Mouse (Mus musculus): Measurements from ENCODE around the gene Mrpl55. TPM values are rescaled to one million over a fixed set of nuclear protein-coding genes. Genes with fewer than 3 reads are reported as not detected.

Mrpl55 gene
- polyA plus RNA-seq (2014; fragmentation: Illumina TruSeq; extraction: RNeasy Lipid Tissue Mini Kit (QIAGEN cat#74804); ENCODE audit: low replicate concordance) = 14.2 TPM

DNA sequence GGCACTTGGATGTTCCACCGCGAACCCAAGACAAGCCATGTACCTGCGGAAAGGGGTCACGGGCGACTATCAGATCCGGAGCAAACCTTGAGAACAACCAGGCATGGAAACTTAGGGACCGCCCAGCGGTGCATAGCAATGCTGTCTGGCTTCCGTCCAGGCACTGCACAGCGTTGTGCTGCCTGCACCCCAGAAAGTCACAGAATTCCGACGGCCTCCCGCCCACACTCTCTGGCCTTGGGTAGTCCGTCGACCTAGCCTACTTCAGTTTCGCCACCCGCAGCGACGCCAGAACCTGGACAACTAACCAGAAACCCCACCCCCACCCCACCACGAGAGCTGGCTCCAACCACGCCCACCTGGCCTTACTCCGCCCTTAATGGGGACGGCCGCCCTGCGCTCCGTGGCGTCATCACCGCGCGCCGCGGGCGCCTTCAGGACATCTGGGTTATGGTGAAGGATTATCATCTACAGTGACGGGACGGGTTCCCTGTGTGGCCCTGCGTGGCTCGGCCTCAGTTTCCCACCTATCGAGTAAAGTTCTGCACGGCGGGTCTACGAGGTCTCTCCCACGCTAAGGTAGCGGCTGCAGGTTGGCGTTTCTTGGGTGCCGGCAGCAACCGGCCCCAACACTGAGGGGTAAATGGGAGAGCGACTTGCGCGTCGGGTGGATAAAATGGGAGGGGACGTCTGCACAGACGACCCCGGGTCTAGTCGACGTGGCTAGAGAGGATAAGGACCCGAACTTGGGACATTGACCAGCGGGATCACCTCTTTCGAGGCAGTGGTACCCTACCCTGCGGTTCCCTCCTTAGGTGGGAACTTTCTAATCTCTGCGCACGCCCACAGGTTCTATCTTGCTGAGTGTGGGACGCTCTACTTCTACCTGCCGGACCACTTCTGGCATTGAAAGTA lies at the start of gene Mrpl55:
TSS of gene Mrpl55 (plus strand) at position 406 of the 915 bp plus-strand sequence.

GRCm38 (mm10) chr11:59163255-59164236 lies 38.7 kb upstream of the Mrpl55 start, which contains the start of gene Iba57:
Iba57 (minus strand) TSS chr11:59163739.

GRCm38 (mm10) chr11:59182864-59183331 lies 19.4 kb upstream of the Mrpl55 start, which contains the start of gene Gjc2:
Gjc2 (minus strand) TSS chr11:59183213.

DNA sequence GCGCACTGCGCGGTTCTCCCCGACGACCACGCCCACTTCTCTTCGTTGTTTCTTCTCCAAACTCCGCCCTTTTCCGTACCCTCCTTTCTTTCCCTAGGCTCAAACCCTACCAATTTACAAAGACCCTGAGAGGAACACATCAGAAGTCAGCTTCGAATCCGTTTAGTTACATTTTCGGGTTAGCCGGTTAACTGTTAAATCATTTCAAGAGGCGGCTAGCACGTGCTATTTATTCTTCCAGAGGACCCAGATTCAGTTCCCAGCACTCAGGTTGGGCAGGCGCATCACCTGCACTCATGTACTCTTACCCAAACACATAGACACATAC lies 10.3 kb upstream of the Mrpl55 start, which contains the start of gene Guk1:
TSS of gene Guk1 (minus strand) at position 154 of the 328 bp plus-strand sequence.

GRCm38 (mm10) chr11:59208153-59208831 lies 6.0 kb downstream of the Mrpl55 start, which contains the start of gene 2310033P09Rik:
2310033P09Rik (plus strand) TSS chr11:59208321.

GRCm38 (mm10) chr11:59228122-59228953 lies 26.1 kb downstream of the Mrpl55 start, which contains the start of gene Arf1:
Arf1 (minus strand) TSS chr11:59228270.

Other genes starting within 250 kb of the Mrpl55 start
- 8.1 TPM for gene Hist3h2a, start 247.8 kb upstream of the Mrpl55 start, polyA plus RNA-seq (2014; fragmentation: Illumina TruSeq; extraction: RNeasy Lipid Tissue Mini Kit (QIAGEN cat#74804); ENCODE audit: low replicate concordance)
- gene Trim17, start 247.8 kb upstream of the Mrpl55 start, polyA plus RNA-seq (2014; fragmentation: Illumina TruSeq; extraction: RNeasy Lipid Tissue Mini Kit (QIAGEN cat#74804); ENCODE audit: low replicate concordance) = not detected
- 1.6 TPM for gene Trim11, start 224.4 kb upstream of the Mrpl55 start, polyA plus RNA-seq (2014; fragmentation: Illumina TruSeq; extraction: RNeasy Lipid Tissue Mini Kit (QIAGEN cat#74804); ENCODE audit: low replicate concordance)
- gene Obscn, start 66.1 kb upstream of the Mrpl55 start, polyA plus RNA-seq (2014; fragmentation: Illumina TruSeq; extraction: RNeasy Lipid Tissue Mini Kit (QIAGEN cat#74804); ENCODE audit: low replicate concordance) = not detected
- 0.78 TPM for gene Iba57, start 38.7 kb upstream of the Mrpl55 start, polyA plus RNA-seq (2014; fragmentation: Illumina TruSeq; extraction: RNeasy Lipid Tissue Mini Kit (QIAGEN cat#74804); ENCODE audit: low replicate concordance)
- gene Gjc2, start 19.3 kb upstream of the Mrpl55 start, polyA plus RNA-seq (2014; fragmentation: Illumina TruSeq; extraction: RNeasy Lipid Tissue Mini Kit (QIAGEN cat#74804); ENCODE audit: low replicate concordance) = not detected
- 3.9 TPM for gene Guk1, start 10.3 kb upstream of the Mrpl55 start, polyA plus RNA-seq (2014; fragmentation: Illumina TruSeq; extraction: RNeasy Lipid Tissue Mini Kit (QIAGEN cat#74804); ENCODE audit: low replicate concordance)
- 0.45 TPM for gene 2310033P09Rik, start 5.8 kb downstream of the Mrpl55 start, polyA plus RNA-seq (2014; fragmentation: Illumina TruSeq; extraction: RNeasy Lipid Tissue Mini Kit (QIAGEN cat#74804); ENCODE audit: low replicate concordance)
- gene Arf1, start 25.8 kb downstream of the Mrpl55 start, polyA plus RNA-seq (2014; fragmentation: Illumina TruSeq; extraction: RNeasy Lipid Tissue Mini Kit (QIAGEN cat#74804); ENCODE audit: low replicate concordance) = 277 TPM
- not detected for gene Wnt3a, start 88.3 kb downstream of the Mrpl55 start, polyA plus RNA-seq (2014; fragmentation: Illumina TruSeq; extraction: RNeasy Lipid Tissue Mini Kit (QIAGEN cat#74804); ENCODE audit: low replicate concordance)
- gene Wnt9a, start 104.4 kb downstream of the Mrpl55 start, polyA plus RNA-seq (2014; fragmentation: Illumina TruSeq; extraction: RNeasy Lipid Tissue Mini Kit (QIAGEN cat#74804); ENCODE audit: low replicate concordance) = 0.19 TPM
- gene Prss38, start 173.2 kb downstream of the Mrpl55 start, polyA plus RNA-seq (2014; fragmentation: Illumina TruSeq; extraction: RNeasy Lipid Tissue Mini Kit (QIAGEN cat#74804); ENCODE audit: low replicate concordance) = not detected
- gene Jmjd4, start 247.6 kb downstream of the Mrpl55 start, polyA plus RNA-seq (2014; fragmentation: Illumina TruSeq; extraction: RNeasy Lipid Tissue Mini Kit (QIAGEN cat#74804); ENCODE audit: low replicate concordance) = 7.8 TPM
- 7.9 TPM for gene Snap47, start 248.7 kb downstream of the Mrpl55 start, polyA plus RNA-seq (2014; fragmentation: Illumina TruSeq; extraction: RNeasy Lipid Tissue Mini Kit (QIAGEN cat#74804); ENCODE audit: low replicate concordance)

Measured in small intestine, adult 10 weeks (tissue).